Mouse (Mus musculus) hematopoietic stem cell, adult 5-6 weeks (primary cell): ENCODE measurements around the gene Supt5. TPM values are rescaled to one million over a fixed set of nuclear protein-coding genes. Genes with fewer than 3 reads are reported as not detected.

ENCODE experiments used
- ATAC-seq, 2 experiments: fragments of 125-278 bp in 1 of 2; replicated peaks in 1 of 2; 2 replicates each; pipeline ENCODE4 v1.8.0; 2016 to 2017; ENCODE audit warnings: inconsistent platforms in 2 of 2, mild to moderate bottlenecking in 2 of 2, moderate number of reproducible peaks in 2 of 2, low read depth in 1 of 2, moderate TSS enrichment in 1 of 2; ENCODE audit not compliant: low FRiP score in 2 of 2, poor library complexity in 2 of 2, severe bottlenecking in 2 of 2, insufficient read depth in 1 of 2, low TSS enrichment in 1 of 2
- total RNA-seq: library from RNA; stranded (forward); fragments of 172-1452, 232-1000 nt; gene quantifications from 2 replicates; pipeline ENCODE4 v1.2.3, GENCODE M21; 2017

The Supt5 gene
- total RNA-seq, 1 experiment from 2014 or later: 71.9 TPM

- ATAC-seq: no peak
These were observed 57.9 kb downstream of the Supt5 start for GRCm38 (mm10) chr7:28280630-28281029.

GRCm38 (mm10) chr7:28278279-28278652, 60.3 kb downstream of the Supt5 start:
- ATAC-seq: no peak

- ATAC-seq: peak; percentile 77 to 93
These were observed 60.8 kb downstream of the Supt5 start, which contains the start of gene Eid2b for GRCm38 (mm10) chr7:28277615-28278278. Gene Eid2b, plus strand, starts transcription at chr7:28277739.

GRCm38 (mm10) chr7:28277237-28277614, 61.3 kb downstream of the Supt5 start:
- ATAC-seq: no peak

DNA sequence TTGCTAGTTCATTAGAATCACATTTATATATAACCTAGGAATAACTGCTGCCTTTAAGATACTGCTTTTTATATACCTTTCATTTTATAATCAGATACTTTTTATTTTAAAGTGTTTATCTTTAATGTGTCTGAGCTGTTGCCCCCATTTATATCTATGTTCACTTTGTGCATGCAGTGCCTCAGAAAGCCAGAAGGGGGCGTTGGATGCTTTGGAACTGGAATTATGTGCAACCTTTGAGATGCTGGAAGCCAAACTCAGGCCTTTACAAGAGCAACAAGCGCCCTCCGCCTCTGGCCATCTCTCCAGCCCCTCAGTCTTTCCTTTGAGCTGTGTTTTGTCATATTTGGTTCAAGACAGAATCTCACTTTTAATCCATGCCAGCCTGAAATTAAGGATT, 66.8 kb downstream of the Supt5 start:
- ATAC-seq: no peak

- no peak for ATAC-seq
These were observed 69.2 kb downstream of the Supt5 start for GRCm38 (mm10) chr7:28269355-28269754.

GRCm38 (mm10) chr7:28268576-28268975, 70.0 kb downstream of the Supt5 start:
- ATAC-seq: no peak

DNA sequence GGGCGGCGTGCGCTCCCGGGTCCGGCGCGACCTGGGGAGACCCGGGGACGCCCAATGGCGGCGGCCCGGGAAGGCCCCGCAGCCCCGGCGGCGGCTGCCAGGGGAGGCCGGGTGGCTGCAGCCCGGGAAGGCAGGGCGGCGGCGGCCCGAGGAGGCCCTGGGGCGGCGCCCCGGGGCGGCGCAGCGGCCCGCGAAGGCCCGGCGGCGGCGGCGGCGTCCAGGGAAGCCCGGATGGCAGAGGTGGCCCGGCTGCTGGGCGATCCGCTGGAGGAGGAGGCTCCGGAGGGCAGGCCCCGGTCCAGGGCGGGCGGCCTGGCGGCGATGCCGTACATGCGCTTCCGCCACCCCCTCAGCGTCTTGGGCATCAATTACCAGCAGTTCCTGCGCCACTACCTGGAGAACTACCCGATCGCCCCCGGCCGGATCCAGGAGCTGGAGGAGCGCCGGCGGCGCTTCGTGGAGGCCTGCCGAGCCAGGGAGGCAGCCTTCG, 70.5 kb downstream of the Supt5 start:
- peak in 1 of 2 experiments; percentile 21; a peak in 1 of 4 replicates for ATAC-seq

DNA sequence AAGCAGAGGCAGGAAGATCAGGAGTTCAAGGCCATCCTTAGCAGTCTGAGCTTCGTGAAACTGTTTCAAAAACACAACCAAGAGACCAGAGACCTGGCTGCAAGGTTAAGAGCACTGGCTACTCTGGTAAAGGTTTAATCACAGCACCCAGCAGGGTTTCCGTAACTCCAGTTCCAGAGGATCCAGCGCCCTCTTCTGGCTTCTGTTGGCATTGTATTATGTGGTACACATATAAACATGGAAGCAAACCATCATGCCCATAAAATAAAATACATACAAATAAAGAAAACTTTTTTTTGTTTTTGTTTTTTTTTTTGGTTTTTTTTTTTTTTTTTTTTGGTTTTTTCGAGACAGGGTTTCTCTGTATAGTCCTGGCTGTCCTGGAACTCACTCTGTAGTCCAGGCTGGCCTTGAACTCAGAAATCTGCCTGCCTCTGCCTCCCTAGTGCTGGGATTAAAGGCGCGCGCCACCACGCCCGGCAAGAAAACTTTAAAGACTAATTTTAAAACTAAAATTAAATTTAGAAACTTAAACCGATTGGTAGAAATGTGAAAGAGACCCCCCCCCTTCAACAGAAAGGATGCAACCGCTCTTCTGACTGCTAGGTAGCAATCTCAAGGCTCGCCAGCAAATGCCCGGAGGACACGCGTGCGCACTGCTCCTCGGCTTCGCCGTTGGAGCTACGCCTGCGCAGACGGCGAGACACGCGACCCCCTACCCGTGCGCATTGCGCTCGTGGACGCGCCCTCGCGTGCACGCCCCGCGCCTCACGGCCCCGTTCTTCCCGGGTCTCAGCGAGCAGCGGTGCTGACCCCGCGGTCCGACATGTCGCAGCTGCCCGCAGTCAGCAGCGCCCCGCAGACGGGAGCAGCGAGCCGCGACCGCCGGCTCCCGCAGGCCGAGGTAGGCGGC, 71.2 kb downstream of the Supt5 start, which contains the start of gene Eid2:
TSS of gene Eid2 (plus strand) at position 753 of the 913 bp plus-strand sequence.
- ATAC-seq: peak; percentile 55 to 63; a peak in 3 of 4 replicates

GRCm38 (mm10) chr7:28265391-28265790, 73.2 kb downstream of the Supt5 start:
- ATAC-seq: no peak

Other genes starting within 250 kb of the Supt5 start
- gene 9530053A07Rik, start 209.3 kb downstream of the Supt5 start, total RNA-seq: not detected in 2 replicates
- gene Fbl, start 169.0 kb downstream of the Supt5 start, total RNA-seq: 162 and 213 TPM in 2 replicates
- gene Dyrk1b, start 159.3 kb downstream of the Supt5 start, total RNA-seq: 4.7 and 6.1 TPM in 2 replicates
- gene Eid2, start 70.9 kb downstream of the Supt5 start, total RNA-seq: 6.4 and 8.6 TPM in 2 replicates
- gene Eid2b, start 61.0 kb downstream of the Supt5 start, total RNA-seq: 4.5 and 4.8 TPM in 2 replicates
- not detected in 2 replicates for gene Selenov, start 47.6 kb downstream of the Supt5 start, total RNA-seq
- gene Dll3, start 36.5 kb downstream of the Supt5 start, total RNA-seq: 0.25 TPM in 1 of 2 replicates, not detected in the other
- 27.8 and 42.9 TPM in 2 replicates for gene Timm50, start 26.7 kb downstream of the Supt5 start, total RNA-seq
- gene Rps16, start 11.9 kb upstream of the Supt5 start, total RNA-seq: 943 and 1,083 TPM in 2 replicates
- gene Plekhg2, start 33.9 kb upstream of the Supt5 start, total RNA-seq: 3.5 and 12.5 TPM in 2 replicates
- 166 and 198 TPM in 2 replicates for gene Zfp36, start 41.5 kb upstream of the Supt5 start, total RNA-seq
- 15.8 and 32.4 TPM in 2 replicates for gene Med29, start 54.0 kb upstream of the Supt5 start, total RNA-seq
- 181 and 184 TPM in 2 replicates for gene Paf1, start 54.2 kb upstream of the Supt5 start, total RNA-seq
- gene Gmfg, start 98.7 kb upstream of the Supt5 start, total RNA-seq: 584 and 882 TPM in 2 replicates
- gene Lrfn1, start 113.2 kb upstream of the Supt5 start, total RNA-seq: 2.2 and 8.7 TPM in 2 replicates
- not detected in 2 replicates for gene Ifnl2, start 171.7 kb upstream of the Supt5 start, total RNA-seq
- gene Ifnl3, start 184.1 kb upstream of the Supt5 start, total RNA-seq: not detected in 2 replicates
- not detected in 2 replicates for gene Sycn, start 202.1 kb upstream of the Supt5 start, total RNA-seq
- gene Nccrp1, start 208.5 kb upstream of the Supt5 start, total RNA-seq: not detected in 2 replicates